Comparison of ENCODE assay signal across 8 mouse cellular contexts in the genomic region with DNA sequence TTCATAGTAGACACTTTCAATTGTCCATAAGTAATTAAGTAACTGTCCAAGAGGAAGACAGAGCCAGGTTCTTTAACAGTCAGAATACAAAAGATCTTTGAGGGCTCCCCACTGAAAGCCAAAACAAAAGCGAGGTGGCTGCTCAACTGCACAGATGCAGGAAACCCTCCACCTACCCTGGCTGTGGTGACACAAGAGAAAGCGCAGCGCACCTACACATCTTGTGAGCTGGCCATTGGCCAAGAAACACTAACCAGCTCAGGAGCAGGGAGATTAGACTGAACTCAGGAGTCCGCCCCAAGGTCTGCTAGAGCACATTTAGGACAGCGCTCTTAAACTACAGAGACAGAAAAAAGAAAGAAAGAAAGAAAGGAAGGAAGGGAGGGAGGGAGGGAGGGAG.
DNase-seq lines count a peak whose midpoint lies in the region; ATAC-seq and TF ChIP-seq lines count a peak whose summit lies in the region.
"Had no signal": no experiment of that assay in that cellular context is flagged by ENCODE, and none has a peak within 500 bp of the region (broad histone marks: within the 10 kb centered on the region; RNA-seq: fewer than 3 reads in every experiment).

No protein-coding gene starts in this region.

- no peaks in the 10 kb centered on the region for H3K36me3 ChIP-seq in lung, embryonic 14.5 days (ENCODE audit: insufficient read depth)
- H3K36me3 ChIP-seq: lung, embryonic 15.5 days had no signal

- WGBS in lung, embryonic 14.5 days: 52% methylated on average over 5 of the region's 5 CpGs

- no peak overlapping the region for H3K4me3 ChIP-seq in lung, embryonic 14.5 days (ENCODE audit: low read depth, low read length)
- H3K4me3 ChIP-seq: lung, embryonic 15.5 days had no signal

- no peak overlapping the region for H3K27ac ChIP-seq in lung, embryonic 14.5 days (ENCODE audit: low read depth)
- H3K27ac ChIP-seq: lung, embryonic 15.5 days had no signal

- no peaks in the 10 kb centered on the region for H3K9me3 ChIP-seq in lung, embryonic 14.5 days (ENCODE audit: low read depth, low read length)
- H3K9me3 ChIP-seq: lung, embryonic 15.5 days had no signal

- no peak for TF ChIP-seq CTCF in lung, embryonic 14.5 days (IDR thresholded peaks at IDR 0.05; ENCODE audit: low read depth)

- H3K4me2 ChIP-seq in lung, embryonic 14.5 days: no peak overlapping the region
- H3K4me2 ChIP-seq: lung, embryonic 15.5 days had no signal

- no peak overlapping the region for H3K9ac ChIP-seq in lung, embryonic 14.5 days
- H3K9ac ChIP-seq: lung, embryonic 15.5 days had no signal

- ATAC-seq in lung, embryonic 14.5 days (ENCODE audit: insufficient read depth): no peak; the same call in 1 of the 2 replicates

- intact Hi-C loops in heart, postnatal 10 days (cut with DNase I): no loop called here
- intact Hi-C loops in gastrocnemius, postnatal 14 days (cut with DNase I; ENCODE audit: low total_unique reads): no loop called here

- no peaks in the 10 kb centered on the region for H3K27me3 ChIP-seq in lung, embryonic 14.5 days (ENCODE audit: insufficient read depth, low read length)
- H3K27me3 ChIP-seq: lung, embryonic 15.5 days had no signal

- peak; percentile 37 for DNase-seq in CD4-positive, CD25-positive, alpha-beta regulatory T cell, adult 2 months (ENCODE audit: low read depth, low spot score)
- DNase-seq in MN1 (ENCODE audit: low spot score): peak; percentile 57
- DNase-seq in heart, postnatal 10 days: peak; percentile 77 to 81
- peak; percentile 71 for DNase-seq in lung, embryonic 14.5 days
- no peak for DNase-seq in frontal cortex, postnatal 14 days (ENCODE audit: low spot score in 2 of 2)
- no peak for DNase-seq in gastrocnemius, postnatal 14 days
- no peak for DNase-seq in right cerebral cortex, postnatal 14 days

- peaks cover 4% of the 10 kb centered on the region; the same call in 1 of the 2 replicates for H3K4me1 ChIP-seq in lung, embryonic 14.5 days (ENCODE audit: insufficient read depth)

Comparison
In these comparisons a context has a peak if more than half of its experiments do, and no peak if none do; other contexts are left out.
1. DNase-seq: peak in CD4-positive, CD25-positive, alpha-beta regulatory T cell, adult 2 months (single experiment), MN1 (single experiment), heart, postnatal 10 days (2 of 2) and lung, embryonic 14.5 days (single experiment); none in frontal cortex, postnatal 14 days (0 of 2), gastrocnemius, postnatal 14 days (single experiment) and right cerebral cortex, postnatal 14 days (single experiment).